Mouse (Mus musculus): ENCODE data around the gene Fras1. TPM values are rescaled to one million over a fixed set of nuclear protein-coding genes. Genes with fewer than 3 reads are reported as not detected.

Fras1 gene
- polyA plus RNA-seq, 1 experiment from 2014 or later: 18.2 TPM

DNA sequence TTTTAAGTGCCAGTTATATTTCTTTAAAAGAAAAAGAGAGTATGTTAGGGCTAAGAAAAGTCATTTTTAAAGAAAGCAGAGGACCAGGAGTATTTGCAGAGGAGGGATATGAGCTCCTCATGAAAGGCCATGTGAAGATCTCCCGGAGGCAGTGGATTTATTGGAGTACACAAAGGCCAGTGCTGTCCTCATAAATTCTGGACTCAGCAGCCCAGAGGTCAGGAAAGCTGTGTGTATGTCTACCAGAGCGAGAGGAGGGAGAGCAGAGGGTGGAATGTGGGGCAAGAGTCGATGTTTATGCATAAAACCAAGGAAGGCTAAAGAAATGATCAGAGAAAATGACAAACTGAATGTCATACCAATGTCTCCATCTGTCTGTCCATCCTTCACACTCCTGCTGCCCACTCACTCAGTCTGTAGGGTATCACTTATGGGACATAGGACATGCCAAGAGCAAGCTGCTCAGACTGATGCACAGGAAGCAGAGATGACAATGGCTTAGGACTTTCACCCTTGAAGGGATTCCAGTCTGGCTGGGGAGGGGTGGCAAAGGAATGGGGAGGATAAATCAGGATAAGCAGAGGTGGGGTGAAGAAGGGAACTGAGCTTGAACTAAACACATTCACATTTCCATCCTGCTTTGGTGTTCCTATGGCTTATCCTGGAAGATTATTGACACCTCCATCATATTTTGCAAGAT, 235.0 kb downstream of the Fras1 start:
- no peak for ATAC-seq (ENCODE audit: low read depth)
- 53% methylated on average over 3 of the region's 3 CpGs for WGBS
- H3K4me1 ChIP-seq (replicated peaks; ENCODE audit: control insufficient read depth, insufficient read depth, low read length): no peaks in the 10 kb centered on the region
- H3K4me3 ChIP-seq (ENCODE audit: low read length): no peak overlapping the region
- no peaks in the 10 kb centered on the region for H3K27me3 ChIP-seq (ENCODE audit: control insufficient read depth, insufficient read depth, low read depth, low read length)
- no peaks in the 10 kb centered on the region for H3K36me3 ChIP-seq (ENCODE audit: control insufficient read depth, insufficient read depth, low read length)
- H3K9ac ChIP-seq (ENCODE audit: low read length): no peak overlapping the region
- H3K4me2 ChIP-seq (ENCODE audit: low read depth, low read length): no peak overlapping the region
- H3K27ac ChIP-seq (ENCODE audit: low read length): no peak overlapping the region
- H3K9me3 ChIP-seq (ENCODE audit: control insufficient read depth, low read length): no peaks in the 10 kb centered on the region

DNA sequence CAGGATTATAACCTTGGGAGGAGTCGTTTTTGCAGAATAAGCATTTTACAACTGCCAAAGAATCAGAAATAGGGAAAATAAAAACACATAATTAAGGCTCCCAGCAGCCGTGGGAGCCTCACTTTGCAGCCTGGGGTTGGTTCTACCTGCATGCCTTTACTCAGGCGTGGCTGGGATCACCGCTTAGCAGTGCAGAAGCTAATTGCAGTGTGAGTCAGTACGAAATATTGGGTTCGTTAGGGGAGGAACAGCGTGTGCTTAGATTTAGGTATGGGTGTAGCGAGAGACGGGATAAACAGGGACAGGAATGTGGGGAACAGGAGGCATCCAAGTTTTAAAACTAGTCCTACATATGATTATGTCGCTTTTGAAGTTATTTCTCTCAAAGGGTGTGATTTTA, 238.3 kb downstream of the Fras1 start:
- ATAC-seq (ENCODE audit: low read depth): no peak
- 87% methylated on average over 10 of the region's 10 CpGs for WGBS
- no peak overlapping the region for H3K27ac ChIP-seq (ENCODE audit: low read length)
- no peaks in the 10 kb centered on the region for H3K27me3 ChIP-seq (ENCODE audit: control insufficient read depth, insufficient read depth, low read depth, low read length)
- H3K36me3 ChIP-seq (ENCODE audit: control insufficient read depth, insufficient read depth, low read length): no peaks in the 10 kb centered on the region
- no peak overlapping the region for H3K9ac ChIP-seq (ENCODE audit: low read length)
- H3K4me3 ChIP-seq (ENCODE audit: low read length): no peak overlapping the region
- H3K4me1 ChIP-seq (replicated peaks; ENCODE audit: control insufficient read depth, insufficient read depth, low read length): peaks cover 5% of the 10 kb centered on the region; the same call in 1 of the 2 replicates
- no peak overlapping the region for H3K4me2 ChIP-seq (ENCODE audit: low read depth, low read length)
- H3K9me3 ChIP-seq (ENCODE audit: control insufficient read depth, low read length): no peaks in the 10 kb centered on the region

DNA sequence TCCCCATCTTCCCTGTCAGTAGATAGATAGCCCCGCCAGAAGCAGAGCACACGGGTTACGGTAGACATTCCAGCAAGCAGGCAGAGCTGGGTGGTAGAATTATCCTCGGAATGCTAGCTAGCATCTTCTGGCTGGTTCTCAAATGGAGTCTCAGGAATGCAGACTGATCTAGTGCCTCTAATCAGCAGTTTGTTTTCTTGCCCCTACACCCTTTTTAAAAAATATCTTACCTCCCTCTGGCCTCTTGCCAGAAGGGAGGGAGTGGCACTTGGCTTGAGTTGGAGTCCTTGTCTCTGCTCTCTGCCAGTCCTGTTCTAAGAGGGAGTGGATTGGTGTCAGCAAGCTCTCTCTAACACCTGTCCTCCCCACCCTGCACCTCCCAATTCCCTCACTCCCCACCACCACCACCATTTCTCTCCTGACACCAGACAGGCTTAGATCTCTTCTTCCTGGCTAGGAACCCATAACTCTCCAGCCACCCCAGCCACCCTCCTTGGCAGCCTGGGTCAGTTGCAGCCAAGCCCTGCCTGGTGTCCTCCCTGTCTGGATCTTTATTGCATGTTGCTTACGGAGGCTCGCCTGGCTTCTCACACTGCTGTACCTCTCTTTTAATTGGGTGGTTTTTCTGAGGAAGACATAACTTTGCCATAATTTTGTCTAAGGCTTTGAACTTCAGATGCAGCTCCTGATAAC, 243.3 kb downstream of the Fras1 start:
- Histone ChIP-seq H3K4me3 (ENCODE audit: low read length) (no peak overlapping the region), H3K27ac (ENCODE audit: low read length) (peak overlapping the region; percentile 45; the same call in 1 of the 2 replicates), H3K9ac (ENCODE audit: low read length) (no peak overlapping the region), H3K4me2 (ENCODE audit: low read depth, low read length) (no peak overlapping the region), H3K36me3 (ENCODE audit: control insufficient read depth, insufficient read depth, low read length) (no peaks in the 10 kb centered on the region), H3K4me1 (replicated peaks; ENCODE audit: control insufficient read depth, insufficient read depth, low read length) (peaks cover 9% of the 10 kb centered on the region; the same call in 1 of the 2 replicates), H3K27me3 (ENCODE audit: control insufficient read depth, insufficient read depth, low read depth, low read length) (no peaks in the 10 kb centered on the region), H3K9me3 (ENCODE audit: control insufficient read depth, low read length) (no peaks in the 10 kb centered on the region)
- WGBS: 29% methylated on average over 6 of the region's 6 CpGs
- peak; percentile 91 for ATAC-seq (ENCODE audit: low read depth)

GRCm38 (mm10) chr5:96618008-96618407, 244.3 kb downstream of the Fras1 start:
- no peak overlapping the region for H3K27ac ChIP-seq (ENCODE audit: low read length)
- H3K36me3 ChIP-seq (ENCODE audit: control insufficient read depth, insufficient read depth, low read length): no peaks in the 10 kb centered on the region
- no peak for ATAC-seq (ENCODE audit: low read depth)
- H3K4me3 ChIP-seq (ENCODE audit: low read length): no peak overlapping the region
- H3K9me3 ChIP-seq (ENCODE audit: control insufficient read depth, low read length): no peaks in the 10 kb centered on the region
- no peak overlapping the region for H3K9ac ChIP-seq (ENCODE audit: low read length)
- H3K4me1 ChIP-seq (replicated peaks; ENCODE audit: control insufficient read depth, insufficient read depth, low read length): peaks cover 13% of the 10 kb centered on the region
- WGBS: 68% methylated on average over 2 of the region's 2 CpGs
- no peaks in the 10 kb centered on the region for H3K27me3 ChIP-seq (ENCODE audit: control insufficient read depth, insufficient read depth, low read depth, low read length)
- H3K4me2 ChIP-seq (ENCODE audit: low read depth, low read length): no peak overlapping the region

DNA sequence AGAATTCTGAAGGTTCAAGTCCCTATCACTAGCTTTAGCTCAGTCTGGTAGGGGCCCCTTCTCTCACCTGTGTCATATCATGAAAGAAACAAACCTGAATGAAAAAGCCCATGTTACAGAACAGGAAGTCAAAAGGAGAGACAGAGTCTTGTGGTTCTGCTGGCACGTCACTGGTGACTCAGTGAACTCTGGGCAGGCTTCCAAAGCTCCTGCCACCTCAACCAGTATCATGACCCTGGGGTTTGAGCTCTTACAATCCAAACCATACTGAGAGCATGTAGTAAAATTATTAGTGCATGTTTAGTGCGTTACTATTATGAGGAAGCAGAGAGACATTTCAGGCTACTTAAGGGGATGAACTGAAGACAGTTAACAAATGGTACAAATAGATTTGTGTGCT, 246.5 kb downstream of the Fras1 start:
- WGBS: 70% methylated on average over 2 of the region's 2 CpGs
- Histone ChIP-seq H3K4me2 (ENCODE audit: low read depth, low read length) (no peak overlapping the region), H3K9me3 (ENCODE audit: control insufficient read depth, low read length) (no peaks in the 10 kb centered on the region), H3K9ac (ENCODE audit: low read length) (no peak overlapping the region), H3K4me3 (ENCODE audit: low read length) (no peak overlapping the region), H3K27ac (ENCODE audit: low read length) (no peak overlapping the region), H3K4me1 (replicated peaks; ENCODE audit: control insufficient read depth, insufficient read depth, low read length) (peaks cover 15% of the 10 kb centered on the region), H3K27me3 (ENCODE audit: control insufficient read depth, insufficient read depth, low read depth, low read length) (no peaks in the 10 kb centered on the region), H3K36me3 (ENCODE audit: control insufficient read depth, insufficient read depth, low read length) (no peaks in the 10 kb centered on the region)
- no peak for ATAC-seq (ENCODE audit: low read depth)

DNA sequence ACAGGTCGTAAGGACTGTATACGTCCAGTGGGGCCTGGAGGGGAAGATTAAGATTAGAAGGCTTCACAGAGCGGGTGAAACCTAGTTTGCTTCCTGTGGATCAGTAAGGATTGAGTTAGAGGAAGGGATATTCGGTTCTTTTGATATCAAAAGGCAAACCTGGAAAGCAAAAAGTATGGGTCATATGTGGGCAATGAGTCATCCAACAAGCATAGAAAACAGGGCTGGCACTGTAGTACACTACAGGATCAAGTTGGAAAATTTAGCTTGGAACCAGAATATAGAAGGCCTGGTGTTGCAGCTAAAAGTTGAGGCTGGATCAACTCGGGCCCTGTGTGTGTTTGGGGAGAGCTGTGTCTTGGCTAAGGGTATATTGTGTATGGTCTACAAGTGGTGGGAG, 246.9 kb downstream of the Fras1 start:
- no peaks in the 10 kb centered on the region for H3K9me3 ChIP-seq (ENCODE audit: control insufficient read depth, low read length)
- H3K36me3 ChIP-seq (ENCODE audit: control insufficient read depth, insufficient read depth, low read length): no peaks in the 10 kb centered on the region
- H3K4me2 ChIP-seq (ENCODE audit: low read depth, low read length): no peak overlapping the region
- no peak overlapping the region for H3K9ac ChIP-seq (ENCODE audit: low read length)
- H3K4me3 ChIP-seq (ENCODE audit: low read length): no peak overlapping the region
- peaks cover 15% of the 10 kb centered on the region for H3K4me1 ChIP-seq (replicated peaks; ENCODE audit: control insufficient read depth, insufficient read depth, low read length)
- WGBS: 87% methylated on average over 5 of the region's 5 CpGs
- H3K27ac ChIP-seq (ENCODE audit: low read length): no peak overlapping the region
- H3K27me3 ChIP-seq (ENCODE audit: control insufficient read depth, insufficient read depth, low read depth, low read length): no peaks in the 10 kb centered on the region
- ATAC-seq (ENCODE audit: low read depth): no peak

- ATAC-seq (ENCODE audit: low read depth): peak; percentile 81
- 20% methylated on average over 5 of the region's 5 CpGs for WGBS
- peak overlapping the region; percentile 38; the same call in 1 of the 2 replicates for H3K27ac ChIP-seq (ENCODE audit: low read length)
- no peaks in the 10 kb centered on the region for H3K27me3 ChIP-seq (ENCODE audit: control insufficient read depth, insufficient read depth, low read depth, low read length)
- H3K9ac ChIP-seq (ENCODE audit: low read length): no peak overlapping the region
- no peaks in the 10 kb centered on the region for H3K36me3 ChIP-seq (ENCODE audit: control insufficient read depth, insufficient read depth, low read length)
- no peak overlapping the region for H3K4me3 ChIP-seq (ENCODE audit: low read length)
- H3K4me2 ChIP-seq (ENCODE audit: low read depth, low read length): no peak overlapping the region
- H3K9me3 ChIP-seq (ENCODE audit: control insufficient read depth, low read length): no peaks in the 10 kb centered on the region
- peaks cover 6% of the 10 kb centered on the region for H3K4me1 ChIP-seq (replicated peaks; ENCODE audit: control insufficient read depth, insufficient read depth, low read length)
These were observed 249.0 kb downstream of the Fras1 start for GRCm38 (mm10) chr5:96622604-96623352.

DNA sequence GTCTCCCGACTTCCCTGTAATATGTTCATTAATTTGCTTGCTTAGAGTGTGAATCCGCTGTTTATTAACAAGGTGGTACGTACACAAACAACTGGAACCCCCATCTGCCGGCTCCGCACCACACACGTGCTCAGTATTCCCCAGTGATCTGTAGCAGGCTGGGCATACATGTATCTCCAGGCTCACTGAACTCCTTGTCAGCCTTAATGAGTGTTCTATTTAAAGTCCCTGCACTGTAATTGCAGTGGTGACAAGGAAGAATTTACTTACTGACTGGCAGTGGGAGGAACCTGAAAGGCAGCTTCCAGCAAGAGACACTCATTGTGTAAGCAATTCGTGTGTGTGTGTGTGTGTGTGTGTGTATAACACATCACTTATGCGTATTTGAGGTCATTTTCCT, 256.1 kb downstream of the Fras1 start:
- no peaks in the 10 kb centered on the region for H3K36me3 ChIP-seq (ENCODE audit: control insufficient read depth, insufficient read depth, low read length)
- no peaks in the 10 kb centered on the region for H3K27me3 ChIP-seq (ENCODE audit: control insufficient read depth, insufficient read depth, low read depth, low read length)
- no peaks in the 10 kb centered on the region for H3K9me3 ChIP-seq (ENCODE audit: control insufficient read depth, low read length)
- no peak overlapping the region for H3K4me3 ChIP-seq (ENCODE audit: low read length)
- no peak for ATAC-seq (ENCODE audit: low read depth)
- H3K4me1 ChIP-seq (replicated peaks; ENCODE audit: control insufficient read depth, insufficient read depth, low read length): no peaks in the 10 kb centered on the region
- no peak overlapping the region for H3K4me2 ChIP-seq (ENCODE audit: low read depth, low read length)
- no peak overlapping the region for H3K9ac ChIP-seq (ENCODE audit: low read length)
- 58% methylated on average over 8 of the region's 8 CpGs for WGBS
- H3K27ac ChIP-seq (ENCODE audit: low read length): no peak overlapping the region

DNA sequence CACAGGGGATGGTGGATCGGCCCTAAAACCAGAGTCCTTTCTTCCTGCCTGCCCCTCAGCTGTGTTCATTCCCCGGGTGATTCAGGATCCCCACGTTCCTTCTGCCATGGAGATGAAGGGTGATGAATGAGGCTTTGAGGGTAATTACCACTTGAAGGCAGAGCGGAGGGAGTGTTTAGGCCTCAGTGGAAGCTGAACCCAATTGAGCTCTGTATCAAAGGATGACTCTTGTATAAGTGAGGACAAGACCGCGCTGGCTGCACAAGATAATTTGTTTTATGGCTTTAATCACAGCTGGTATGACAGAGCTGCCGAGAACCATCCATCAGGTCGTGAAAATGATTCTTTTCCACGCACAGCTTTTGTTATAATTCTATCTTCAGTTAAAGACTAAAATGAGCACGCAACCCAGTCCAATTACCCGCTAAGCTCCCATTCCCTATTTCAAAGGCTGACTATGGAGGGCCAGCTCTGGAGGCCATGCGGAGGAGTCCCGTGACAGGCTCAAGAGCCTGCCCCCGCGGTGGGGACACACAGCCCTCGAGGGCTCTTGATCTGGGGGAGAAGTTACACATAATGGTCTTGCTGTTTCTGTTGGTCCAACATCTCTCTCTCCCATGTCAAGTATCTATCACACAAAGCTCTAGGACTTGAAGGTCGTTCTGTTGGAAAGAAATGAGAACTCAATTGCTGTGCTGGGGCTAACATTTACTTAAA, 261.5 kb downstream of the Fras1 start:
- no peaks in the 10 kb centered on the region for H3K9me3 ChIP-seq (ENCODE audit: control insufficient read depth, low read length)
- no peak overlapping the region for H3K9ac ChIP-seq (ENCODE audit: low read length)
- H3K27ac ChIP-seq (ENCODE audit: low read length): no peak overlapping the region
- no peaks in the 10 kb centered on the region for H3K36me3 ChIP-seq (ENCODE audit: control insufficient read depth, insufficient read depth, low read length)
- no peak overlapping the region for H3K4me2 ChIP-seq (ENCODE audit: low read depth, low read length)
- 66% methylated on average over 17 of the region's 17 CpGs for WGBS
- H3K4me1 ChIP-seq (replicated peaks; ENCODE audit: control insufficient read depth, insufficient read depth, low read length): no peaks in the 10 kb centered on the region
- no peak overlapping the region for H3K4me3 ChIP-seq (ENCODE audit: low read length)
- H3K27me3 ChIP-seq (ENCODE audit: control insufficient read depth, insufficient read depth, low read depth, low read length): no peaks in the 10 kb centered on the region
- ATAC-seq (ENCODE audit: low read depth): peak; percentile 55

Measured in lung, embryonic 16.5 days (tissue).